25 mouse cellular contexts compared by ENCODE assay signal in the genomic region with DNA sequence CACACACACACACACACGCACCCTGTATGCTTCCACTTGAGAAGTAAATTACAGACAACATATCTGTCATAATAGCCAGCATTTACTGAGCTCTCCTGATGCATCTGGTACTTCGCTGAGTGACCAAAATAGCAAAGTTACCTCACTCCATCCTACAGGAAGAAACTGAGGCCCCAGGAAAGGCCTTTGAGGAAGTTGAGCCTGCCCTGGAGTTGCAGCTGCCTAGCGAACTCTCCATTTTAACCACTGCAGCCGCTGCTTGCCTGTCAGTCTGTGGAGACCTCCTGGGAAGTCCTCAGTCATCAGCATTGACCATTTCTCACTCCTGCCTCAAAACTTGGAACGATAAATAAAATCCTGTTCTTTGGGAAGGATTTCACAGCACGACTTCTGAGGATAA.
DNase-seq lines count a peak whose midpoint lies in the region; ATAC-seq and TF ChIP-seq lines count a peak whose summit lies in the region.
"Had no signal": no experiment of that assay in that cellular context is flagged by ENCODE, and none has a peak within 500 bp of the region (broad histone marks: within the 10 kb centered on the region; RNA-seq: fewer than 3 reads in every experiment).

No protein-coding gene starts in this region.

- no peak overlapping the region for H3K4me3 ChIP-seq in liver, postnatal 0 days (ENCODE audit: low read depth, low read length)
- no peak overlapping the region for H3K4me3 ChIP-seq in liver, embryonic 11.5 days (ENCODE audit: low read depth, low read length)
- H3K4me3 ChIP-seq in embryonic facial prominence, embryonic 12.5 days = no peak overlapping the region
- no peak overlapping the region for H3K4me3 ChIP-seq in limb, embryonic 10.5 days
- H3K4me3 ChIP-seq: forebrain, embryonic 15.5 days; liver, embryonic 15.5 days; megakaryocyte, embryonic 14.5 days had no signal

- TF ChIP-seq CTCF in liver, postnatal 0 days (IDR thresholded peaks at IDR 0.05; ENCODE audit: low read depth) = no peak

- H3K9me3 ChIP-seq in liver, postnatal 0 days (ENCODE audit: low read length) = no peaks in the 10 kb centered on the region
- no peaks in the 10 kb centered on the region for H3K9me3 ChIP-seq in liver, embryonic 11.5 days (ENCODE audit: control insufficient read depth, low read length)
- H3K9me3 ChIP-seq in embryonic facial prominence, embryonic 12.5 days = no peaks in the 10 kb centered on the region
- H3K9me3 ChIP-seq in limb, embryonic 10.5 days (replicated peaks) = no peaks in the 10 kb centered on the region
- H3K9me3 ChIP-seq: forebrain, embryonic 15.5 days; liver, embryonic 15.5 days; megakaryocyte, embryonic 14.5 days had no signal

- H3K36me3 ChIP-seq in liver, postnatal 0 days (replicated peaks; ENCODE audit: insufficient read depth, low read length) = no peaks in the 10 kb centered on the region
- H3K36me3 ChIP-seq in liver, embryonic 11.5 days (ENCODE audit: control insufficient read depth, insufficient read depth, low read length) = no peaks in the 10 kb centered on the region
- H3K36me3 ChIP-seq in embryonic facial prominence, embryonic 12.5 days = no peaks in the 10 kb centered on the region
- H3K36me3 ChIP-seq in limb, embryonic 10.5 days = no peaks in the 10 kb centered on the region
- H3K36me3 ChIP-seq: forebrain, embryonic 15.5 days; G1E; liver, embryonic 15.5 days had no signal

- H3K4me2 ChIP-seq in liver, postnatal 0 days (ENCODE audit: low read depth, low read length) = peak overlapping the region; percentile 11; the same call in 1 of the 2 replicates
- H3K4me2 ChIP-seq in liver, embryonic 11.5 days = no peak overlapping the region
- H3K4me2 ChIP-seq in embryonic facial prominence, embryonic 12.5 days (replicated peaks) = no peak overlapping the region
- H3K4me2 ChIP-seq: forebrain, embryonic 15.5 days; hindbrain, embryonic 14.5 days; liver, embryonic 15.5 days had no signal

- H3K9ac ChIP-seq in liver, postnatal 0 days (replicated peaks) = no peak overlapping the region
- H3K9ac ChIP-seq in liver, embryonic 11.5 days (ENCODE audit: low read depth, low read length) = no peak overlapping the region
- H3K9ac ChIP-seq in embryonic facial prominence, embryonic 12.5 days = no peak overlapping the region
- H3K9ac ChIP-seq: forebrain, embryonic 15.5 days; hindbrain, embryonic 14.5 days; liver, embryonic 15.5 days had no signal

- peaks cover 8% of the 10 kb centered on the region; the same call in 1 of the 2 replicates for H3K4me1 ChIP-seq in liver, postnatal 0 days (ENCODE audit: insufficient read depth)
- no peaks in the 10 kb centered on the region for H3K4me1 ChIP-seq in liver, embryonic 11.5 days (replicated peaks; ENCODE audit: control insufficient read depth, insufficient read depth, low read length)
- H3K4me1 ChIP-seq in embryonic facial prominence, embryonic 12.5 days = peaks cover 34% of the 10 kb centered on the region
- H3K4me1 ChIP-seq in limb, embryonic 10.5 days = peaks cover 52% of the 10 kb centered on the region

- H3K27ac ChIP-seq in liver, postnatal 0 days (ENCODE audit: low read depth) = no peak overlapping the region
- H3K27ac ChIP-seq in liver, embryonic 11.5 days (ENCODE audit: low read depth, low read length) = no peak overlapping the region
- H3K27ac ChIP-seq in embryonic facial prominence, embryonic 12.5 days = peak overlapping the region; percentile 76
- peak overlapping the region; percentile 76 for H3K27ac ChIP-seq in limb, embryonic 10.5 days
- H3K27ac ChIP-seq: hindbrain, embryonic 14.5 days; liver, embryonic 15.5 days had no signal

- WGBS in liver, postnatal 0 days (ENCODE audit: insufficient replicate concordance) = 28% methylated on average over 6 of the region's 6 CpGs
- WGBS in liver, embryonic 11.5 days = 41% methylated on average over 6 of the region's 6 CpGs
- 40% methylated on average over 6 of the region's 6 CpGs for WGBS in embryonic facial prominence, embryonic 12.5 days
- 60% methylated on average over 6 of the region's 6 CpGs for WGBS in limb, embryonic 10.5 days

- no peak for ATAC-seq in liver, postnatal 0 days
- ATAC-seq in liver, embryonic 11.5 days (replicated peaks; ENCODE audit: low FRiP score) = no peak
- ATAC-seq in embryonic facial prominence, embryonic 12.5 days (ENCODE audit: insufficient number of reproducible peaks, insufficient read depth, low FRiP score, low TSS enrichment) = no peak
- ATAC-seq: inflammation-experienced regulatory T-cells, adult 6 months; lung, postnatal 0 days; Patski had no signal

- no peak for TF ChIP-seq EP300 in liver, postnatal 0 days (IDR thresholded peaks at IDR 0.05; ENCODE audit: low read depth)

- DNase-seq in liver, postnatal 0 days = no peak
- DNase-seq in liver, embryonic 11.5 days (ENCODE audit: low spot score) = no peak
- DNase-seq in limb, embryonic 10.5 days (ENCODE audit: low spot score) = no peak
- no peak for DNase-seq in spleen, postnatal 36 days (ENCODE audit: low spot score in 2 of 2)
- DNase-seq in urinary bladder, postnatal 10 days (ENCODE audit: low spot score) = no peak
- DNase-seq in spleen, adult 18-20 months = no peak
- DNase-seq: adrenal gland, adult 2 months; B cell, adult 2 months; cerebellum, adult 2 months; cerebellum, postnatal 36 days; gastrocnemius, postnatal 10 days; heart, adult 18-20 months; heart, postnatal 36 days; kidney, adult 18-20 months; midbrain, embryonic 14.5 days had no signal

- no peaks in the 10 kb centered on the region for H3K27me3 ChIP-seq in liver, postnatal 0 days (ENCODE audit: insufficient read depth, low read length)
- H3K27me3 ChIP-seq in liver, embryonic 11.5 days (replicated peaks; ENCODE audit: control insufficient read depth, insufficient read depth, low read length) = no peaks in the 10 kb centered on the region
- no peaks in the 10 kb centered on the region for H3K27me3 ChIP-seq in embryonic facial prominence, embryonic 12.5 days
- peaks cover 46% of the 10 kb centered on the region for H3K27me3 ChIP-seq in limb, embryonic 10.5 days (ENCODE audit: low read depth, poor library complexity, severe bottlenecking)
- H3K27me3 ChIP-seq: CH12.LX; forebrain, embryonic 15.5 days; liver, embryonic 15.5 days; Patski had no signal

Comparison
In these comparisons a context has a peak if more than half of its experiments do, and no peak if none do; other contexts are left out.
1. H3K27ac ChIP-seq: peak in embryonic facial prominence, embryonic 12.5 days (single experiment) and limb, embryonic 10.5 days (single experiment); none in liver, postnatal 0 days (single experiment) and liver, embryonic 11.5 days (single experiment).